Mouse (Mus musculus) midbrain, embryonic 14.5 days (tissue): ENCODE measurements around the gene Stxbp2. TPM values are rescaled to one million over a fixed set of nuclear protein-coding genes. Genes with fewer than 3 reads are reported as not detected.
A peak's percentile ranks its signal among the peaks of the same experiment; 100 is the strongest.

Experiments used
- ATAC-seq: fragments of 200-750 bp; cut with Nextera tagmentation; 2 replicates; pipeline ENCODE4 v1.8.0; 2017; ENCODE audit warnings: moderate number of reproducible peaks, moderate library complexity; ENCODE audit not compliant: low FRiP score, low TSS enrichment
- DNase-seq: peaks from one replicate; pipeline ENCODE4 v3.0.0-alpha.2; 2015
- H3K27ac ChIP-seq: fragments of 300-500 bp; sonication (generic); replicated peaks from 2 replicates; pipeline ENCODE4 v1.5.1; 2014; ENCODE audit warnings: mild to moderate bottlenecking, low read depth, low read length, moderate library complexity
- H3K27me3 ChIP-seq: fragments of 300-500 bp; sonication (generic); 2 replicates; pipeline ENCODE4 v1.6.1; 2014; ENCODE audit warnings: low read length, control low read depth, mixed read lengths; ENCODE audit not compliant: control insufficient read depth, insufficient read depth
- H3K36me3 ChIP-seq: fragments of 300-500 bp; sonication (generic); 2 replicates; pipeline ENCODE4 v1.6.1; 2014; ENCODE audit warnings: low read length, control low read depth; ENCODE audit not compliant: control insufficient read depth, insufficient read depth
- H3K4me1 ChIP-seq: fragments of 300-500 bp; sonication (generic); 2 replicates; pipeline ENCODE4 v1.6.1; 2014; ENCODE audit warnings: mild to moderate bottlenecking, antibody characterized with exemption, low read length, control low read depth; ENCODE audit not compliant: control insufficient read depth, insufficient read depth
- H3K4me2 ChIP-seq: fragments of 300-500 bp; sonication (generic); 2 replicates; pipeline ENCODE4 v1.6.1; 2014; ENCODE audit warnings: mild to moderate bottlenecking, low read length, moderate library complexity
- H3K4me3 ChIP-seq: fragments of 300-500 bp; sonication (generic); replicated peaks from 2 replicates; pipeline ENCODE4 v1.5.1; 2014; ENCODE audit warnings: low read depth, low read length
- H3K9ac ChIP-seq: fragments of 300-500 bp; sonication (generic); replicated peaks from 2 replicates; pipeline ENCODE4 v1.6.1; 2014; ENCODE audit warnings: mild to moderate bottlenecking, low read length, moderate library complexity
- H3K9me3 ChIP-seq: fragments of 300-500 bp; sonication (generic); 2 replicates; pipeline ENCODE4 v1.6.1; 2016; ENCODE audit warnings: low read length, control low read depth, mixed read lengths; ENCODE audit not compliant: control insufficient read depth
- WGBS: fragments of 180-500 bp; shearing (Covaris S2); extraction: QIAGEN DNeasy Blood & Tissue Kit; methylation state at CpG from one replicate; pipeline ENCODE4 v1.1.7; 2014; 5-methylcytosine and 5-hydroxymethylcytosine counted together
- polyA plus RNA-seq: library from polyadenylated mRNA; unstranded; fragments of >200 nt; fragmentation: Nextera tagmentation; extraction: Ambion mirVana; gene quantifications from 2 replicates; pipeline ENCODE4 v1.2.1, GENCODE M21; 2014

Gene Stxbp2
- polyA plus RNA-seq, 1 experiment from 2014 or later = 26.6 TPM

GRCm38 (mm10) chr8:3598054-3598453, 32.7 kb upstream of the Stxbp2 start:
- H3K27ac ChIP-seq = no peak overlapping the region
- DNase-seq (no peak), ATAC-seq (no peak)
- no peak overlapping the region for H3K4me2 ChIP-seq
- no peaks in the 10 kb centered on the region for H3K4me1 ChIP-seq
- no peak overlapping the region for H3K9ac ChIP-seq
- H3K4me3 ChIP-seq = no peak overlapping the region
- no peaks in the 10 kb centered on the region for H3K27me3 ChIP-seq
- H3K9me3 ChIP-seq = no peaks in the 10 kb centered on the region
- WGBS = 80% methylated on average over 3 of the region's 3 CpGs
- peaks cover 52% of the 10 kb centered on the region for H3K36me3 ChIP-seq

DNA sequence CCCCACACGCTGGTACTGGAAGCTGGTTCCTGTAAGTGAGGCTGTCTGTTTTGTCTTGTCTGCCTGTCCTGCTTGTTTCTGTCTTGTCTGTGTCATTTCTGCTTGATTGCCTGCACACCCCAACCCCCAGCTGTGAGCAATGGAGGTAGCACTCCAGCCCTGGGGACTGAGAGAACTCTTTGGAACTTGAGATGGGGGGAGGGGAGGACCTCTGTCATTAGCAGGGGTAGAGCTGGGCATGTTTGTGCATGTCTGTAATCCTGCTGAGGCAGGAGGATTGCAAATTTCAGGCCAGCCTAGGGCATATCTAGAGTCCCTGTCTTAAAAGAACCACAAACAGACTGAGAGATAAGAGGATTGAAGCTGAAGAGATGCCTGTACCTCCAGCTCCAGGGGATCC, 31.5 kb upstream of the Stxbp2 start:
- H3K9me3 ChIP-seq = no peaks in the 10 kb centered on the region
- H3K27me3 ChIP-seq = no peaks in the 10 kb centered on the region
- no peaks in the 10 kb centered on the region for H3K4me1 ChIP-seq
- H3K4me2 ChIP-seq = no peak overlapping the region
- H3K27ac ChIP-seq = no peak overlapping the region
- H3K9ac ChIP-seq = no peak overlapping the region
- no peak overlapping the region for H3K4me3 ChIP-seq
- no peak for ATAC-seq
- no peak for DNase-seq
- H3K36me3 ChIP-seq = peaks cover 64% of the 10 kb centered on the region
- 100% methylated on average over 1 of the region's 1 CpGs for WGBS

DNA sequence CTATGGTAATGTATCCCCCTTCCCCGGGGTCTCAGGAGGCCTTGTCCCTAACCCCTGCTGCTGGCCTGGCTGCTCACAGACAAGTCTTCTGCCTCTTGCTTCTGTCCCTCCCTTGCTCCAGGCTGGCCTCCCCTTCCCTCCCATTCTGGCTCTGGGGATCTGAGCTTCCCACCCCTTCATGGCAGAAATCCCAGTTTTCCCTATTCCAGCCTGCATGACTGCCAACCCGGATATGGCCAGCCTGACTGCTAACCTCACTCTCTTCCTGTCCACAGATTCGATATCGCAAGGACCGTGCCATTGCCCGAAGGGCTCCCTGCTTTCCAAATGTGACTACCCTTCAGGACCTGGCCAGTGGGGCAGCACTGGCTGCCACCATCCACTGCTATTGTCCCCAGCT, 30.4 kb upstream of the Stxbp2 start:
- WGBS = 95% methylated on average over 6 of the region's 6 CpGs

GRCm38 (mm10) chr8:3603439-3603838, 27.3 kb upstream of the Stxbp2 start:
- H3K9ac ChIP-seq = no peak overlapping the region
- H3K36me3 ChIP-seq = peaks cover 96% of the 10 kb centered on the region
- ATAC-seq = no peak
- no peaks in the 10 kb centered on the region for H3K4me1 ChIP-seq
- no peak for DNase-seq
- H3K4me2 ChIP-seq = no peak overlapping the region
- H3K9me3 ChIP-seq = no peaks in the 10 kb centered on the region
- no peak overlapping the region for H3K4me3 ChIP-seq
- no peaks in the 10 kb centered on the region for H3K27me3 ChIP-seq
- 84% methylated on average over 13 of the region's 13 CpGs for WGBS
- no peak overlapping the region for H3K27ac ChIP-seq

More for the DNA sequence above, 30.4 kb upstream of the Stxbp2 start:
- Histone ChIP-seq H3K4me3 (no peak overlapping the region), H3K4me2 (no peak overlapping the region), H3K9ac (no peak overlapping the region), H3K27ac (no peak overlapping the region), H3K4me1 (no peaks in the 10 kb centered on the region), H3K36me3 (peaks cover 74% of the 10 kb centered on the region), H3K9me3 (no peaks in the 10 kb centered on the region), H3K27me3 (no peaks in the 10 kb centered on the region)
- ATAC-seq = no peak
- no peak for DNase-seq

GRCm38 (mm10) chr8:3606593-3606992, 24.2 kb upstream of the Stxbp2 start:
- Histone ChIP-seq H3K9me3 (no peaks in the 10 kb centered on the region), H3K4me1 (no peaks in the 10 kb centered on the region), H3K27ac (no peak overlapping the region), H3K27me3 (no peaks in the 10 kb centered on the region), H3K4me2 (no peak overlapping the region), H3K9ac (no peak overlapping the region), H3K36me3 (peaks cover 98% of the 10 kb centered on the region), H3K4me3 (no peak overlapping the region)
- ATAC-seq (no peak), DNase-seq (no peak)
- WGBS = 93% methylated on average over 16 of the region's 16 CpGs

GRCm38 (mm10) chr8:3607822-3608221, 22.9 kb upstream of the Stxbp2 start:
- Histone ChIP-seq H3K4me1 (no peaks in the 10 kb centered on the region), H3K27ac (no peak overlapping the region), H3K4me3 (no peak overlapping the region), H3K27me3 (no peaks in the 10 kb centered on the region), H3K9ac (no peak overlapping the region), H3K4me2 (no peak overlapping the region), H3K36me3 (peaks cover 98% of the 10 kb centered on the region), H3K9me3 (no peaks in the 10 kb centered on the region)
- 86% methylated on average over 7 of the region's 7 CpGs for WGBS
- no peak for ATAC-seq
- DNase-seq = no peak

- Histone ChIP-seq H3K27ac (no peak overlapping the region), H3K9me3 (no peaks in the 10 kb centered on the region), H3K4me2 (no peak overlapping the region), H3K4me3 (no peak overlapping the region), H3K4me1 (no peaks in the 10 kb centered on the region), H3K27me3 (no peaks in the 10 kb centered on the region), H3K36me3 (peaks cover 98% of the 10 kb centered on the region), H3K9ac (no peak overlapping the region)
- DNase-seq = no peak
- 89% methylated on average over 12 of the region's 12 CpGs for WGBS
- no peak for ATAC-seq
Measured at GRCm38 (mm10) chr8:3609046-3609815, 21.5 kb upstream of the Stxbp2 start.

- no peaks in the 10 kb centered on the region for H3K27me3 ChIP-seq
- no peak overlapping the region for H3K9ac ChIP-seq
- DNase-seq (no peak), ATAC-seq (no peak)
- H3K4me2 ChIP-seq = no peak overlapping the region
- no peak overlapping the region for H3K27ac ChIP-seq
- 87% methylated on average over 6 of the region's 6 CpGs for WGBS
- no peak overlapping the region for H3K4me3 ChIP-seq
- no peaks in the 10 kb centered on the region for H3K9me3 ChIP-seq
- H3K36me3 ChIP-seq = peaks cover 98% of the 10 kb centered on the region
- H3K4me1 ChIP-seq = no peaks in the 10 kb centered on the region
Measured at GRCm38 (mm10) chr8:3609816-3610150, 21.0 kb upstream of the Stxbp2 start.

DNA sequence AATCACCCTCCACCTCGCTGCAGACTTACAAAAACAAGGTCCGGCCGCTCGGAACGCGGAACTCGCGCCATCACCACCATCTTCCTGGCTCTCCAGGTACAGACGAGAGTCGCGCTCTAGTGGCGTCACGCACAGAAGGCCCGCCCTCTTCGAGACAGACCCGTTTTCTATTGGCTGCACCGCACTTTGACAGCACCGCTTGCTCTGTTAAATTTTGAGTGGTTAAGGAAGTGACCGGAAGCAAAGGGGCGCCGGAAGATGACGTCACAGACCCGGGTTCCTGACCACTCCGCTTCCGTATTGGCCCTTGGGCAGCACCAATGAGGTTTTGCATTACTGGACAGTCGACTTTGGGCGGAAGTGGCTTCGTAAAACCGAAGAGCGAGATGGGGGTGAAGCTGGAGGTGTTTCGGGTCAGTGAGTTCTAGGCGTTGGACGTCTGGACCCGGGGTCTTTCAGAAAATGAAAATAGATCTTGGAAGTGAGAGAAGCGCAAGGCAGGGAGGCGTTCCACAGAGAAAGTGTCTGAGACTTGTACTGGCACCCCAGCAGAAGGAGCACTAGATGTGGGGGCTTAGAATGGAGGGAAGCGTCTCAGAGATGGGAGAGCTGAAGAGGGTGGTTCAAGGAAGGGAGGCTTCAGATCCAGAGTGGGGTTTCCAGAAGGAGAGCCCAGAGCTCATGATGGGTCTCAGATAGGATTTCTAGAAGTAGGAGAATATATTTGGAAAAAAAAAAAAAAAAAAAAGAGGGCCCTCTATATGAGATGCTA, 9.4 kb upstream of the Stxbp2 start, which contains the start of the genes Xab2 and Pet100:
Gene Xab2 (minus strand): TSS at position 118 of the 772 bp plus-strand sequence.
Gene Pet100 (plus strand): TSS at position 350 of the 772 bp plus-strand sequence.
- H3K4me2 ChIP-seq = peak within 1 kb of the TSS; percentile 93
- peaks cover 25% of the 10 kb centered on the region for H3K36me3 ChIP-seq
- H3K27me3 ChIP-seq = no peaks in the 10 kb centered on the region
- no peak within 1 kb of the TSS for H3K27ac ChIP-seq
- no peaks in the 10 kb centered on the region for H3K9me3 ChIP-seq
- DNase-seq (peak; percentile 100), ATAC-seq (peak; percentile 98)
- under 1% methylated on average over 37 of the region's 37 CpGs for WGBS
- peak within 1 kb of the TSS; percentile 69 for H3K9ac ChIP-seq
- peak within 1 kb of the TSS; percentile 75 for H3K4me3 ChIP-seq
- peaks cover 12% of the 10 kb centered on the region for H3K4me1 ChIP-seq
